Mouse (Mus musculus): ENCODE data around the gene Gm20696. TPM values are rescaled to one million over a fixed set of nuclear protein-coding genes. Genes with fewer than 3 reads are reported as not detected.

Gene Gm20696
- total RNA-seq, 4 experiments from 2014 or later: 7.2 to 9.9 (median 9.3) TPM

GRCm38 (mm10) chr6:99265173-99265572, 401.4 kb downstream of the Gm20696 start:
- no peak for DNase-seq (ENCODE audit: low spot score in 2 of 2)

GRCm38 (mm10) chr6:99264192-99265093, 402.2 kb downstream of the Gm20696 start:
- no peak for DNase-seq (ENCODE audit: low spot score in 2 of 2)

- no peak for DNase-seq (ENCODE audit: low spot score in 2 of 2)
Measured at GRCm38 (mm10) chr6:99263886-99264185, 402.8 kb downstream of the Gm20696 start.

GRCm38 (mm10) chr6:99263061-99263885, 403.3 kb downstream of the Gm20696 start:
- no peak for DNase-seq (ENCODE audit: low spot score in 2 of 2)

GRCm38 (mm10) chr6:99261737-99262130, 404.9 kb downstream of the Gm20696 start:
- DNase-seq (ENCODE audit: low spot score in 2 of 2): no peak

GRCm38 (mm10) chr6:99260941-99261736, 405.5 kb downstream of the Gm20696 start:
- no peak for DNase-seq (ENCODE audit: low spot score in 2 of 2)

GRCm38 (mm10) chr6:99258346-99258745, 408.3 kb downstream of the Gm20696 start:
- no peak for DNase-seq (ENCODE audit: low spot score in 2 of 2)

GRCm38 (mm10) chr6:99257676-99258075, 408.9 kb downstream of the Gm20696 start:
- DNase-seq (ENCODE audit: low spot score in 2 of 2): no peak

GRCm38 (mm10) chr6:99253331-99253730, 413.3 kb downstream of the Gm20696 start:
- DNase-seq (ENCODE audit: low spot score in 2 of 2): no peak

- no peak for DNase-seq (ENCODE audit: low spot score in 2 of 2)
Measured at GRCm38 (mm10) chr6:99252816-99253215, 413.8 kb downstream of the Gm20696 start.

- DNase-seq (ENCODE audit: low spot score in 2 of 2): no peak
Measured at GRCm38 (mm10) chr6:99251924-99252323, 414.7 kb downstream of the Gm20696 start.

- no peak for DNase-seq (ENCODE audit: low spot score in 2 of 2)
Measured at GRCm38 (mm10) chr6:99251222-99251621, 415.4 kb downstream of the Gm20696 start.

- no peak for DNase-seq (ENCODE audit: low spot score in 2 of 2)
Measured at GRCm38 (mm10) chr6:99249496-99250030, 417.0 kb downstream of the Gm20696 start.

- no peak for DNase-seq (ENCODE audit: low spot score in 2 of 2)
Measured at GRCm38 (mm10) chr6:99248396-99248795, 418.2 kb downstream of the Gm20696 start.

GRCm38 (mm10) chr6:99241625-99242395, 424.8 kb downstream of the Gm20696 start:
- no peak for DNase-seq (ENCODE audit: low spot score in 2 of 2)

- DNase-seq (ENCODE audit: low spot score in 2 of 2): no peak
Measured at GRCm38 (mm10) chr6:99240764-99241163, 425.8 kb downstream of the Gm20696 start.

GRCm38 (mm10) chr6:99235588-99235987, 431.0 kb downstream of the Gm20696 start:
- peak in 1 of 2 experiments; percentile 14 for DNase-seq (ENCODE audit: low spot score in 2 of 2)

GRCm38 (mm10) chr6:99233411-99233810, 433.2 kb downstream of the Gm20696 start:
- no peak for DNase-seq (ENCODE audit: low spot score in 2 of 2)

GRCm38 (mm10) chr6:99228336-99228870, 438.2 kb downstream of the Gm20696 start:
- DNase-seq (ENCODE audit: low spot score in 2 of 2): no peak

GRCm38 (mm10) chr6:99221147-99221546, 445.4 kb downstream of the Gm20696 start:
- DNase-seq (ENCODE audit: low spot score in 2 of 2): no peak

Data from left cerebral cortex, adult 8-10 months (tissue).